Mouse (Mus musculus) thymus, postnatal 14 days (tissue): ENCODE measurements around the gene Kif13a.
A peak's percentile ranks its signal among the peaks of the same experiment; 100 is the strongest.

Experiments
- DNase-seq: peaks from one replicate; pipeline ENCODE4 v3.0.0; 2021

Gene Kif13a

GRCm38 (mm10) chr13:46929719-46930658, at the start of gene Kif13a:
Kif13a (minus strand) TSS chr13:46929867.
- peak; percentile 66 for DNase-seq

GRCm38 (mm10) chr13:46976532-46976931, 46.9 kb upstream of the Kif13a start:
- DNase-seq: no peak

DNA sequence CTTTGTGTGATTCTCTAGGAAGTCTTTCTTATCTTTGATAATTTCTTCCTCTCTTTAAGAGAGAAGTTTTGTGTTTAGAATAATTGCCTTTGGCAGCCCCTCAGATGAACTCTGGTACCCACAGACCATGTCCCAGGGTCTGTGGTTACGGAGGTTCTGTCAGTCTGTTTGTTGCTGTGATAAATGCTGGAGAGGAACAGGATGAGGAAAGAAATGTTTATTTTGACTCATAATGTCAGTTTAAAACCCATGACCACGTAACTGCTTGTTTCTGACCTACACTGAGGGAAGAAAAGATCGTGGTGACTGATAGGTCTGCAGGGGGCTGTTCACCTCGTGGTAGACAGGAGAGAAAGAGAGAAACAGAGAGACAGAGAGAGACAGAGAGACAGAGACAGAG, 46.3 kb upstream of the Kif13a start:
- DNase-seq: no peak

GRCm38 (mm10) chr13:46975031-46975551, 45.4 kb upstream of the Kif13a start:
- DNase-seq: no peak

DNA sequence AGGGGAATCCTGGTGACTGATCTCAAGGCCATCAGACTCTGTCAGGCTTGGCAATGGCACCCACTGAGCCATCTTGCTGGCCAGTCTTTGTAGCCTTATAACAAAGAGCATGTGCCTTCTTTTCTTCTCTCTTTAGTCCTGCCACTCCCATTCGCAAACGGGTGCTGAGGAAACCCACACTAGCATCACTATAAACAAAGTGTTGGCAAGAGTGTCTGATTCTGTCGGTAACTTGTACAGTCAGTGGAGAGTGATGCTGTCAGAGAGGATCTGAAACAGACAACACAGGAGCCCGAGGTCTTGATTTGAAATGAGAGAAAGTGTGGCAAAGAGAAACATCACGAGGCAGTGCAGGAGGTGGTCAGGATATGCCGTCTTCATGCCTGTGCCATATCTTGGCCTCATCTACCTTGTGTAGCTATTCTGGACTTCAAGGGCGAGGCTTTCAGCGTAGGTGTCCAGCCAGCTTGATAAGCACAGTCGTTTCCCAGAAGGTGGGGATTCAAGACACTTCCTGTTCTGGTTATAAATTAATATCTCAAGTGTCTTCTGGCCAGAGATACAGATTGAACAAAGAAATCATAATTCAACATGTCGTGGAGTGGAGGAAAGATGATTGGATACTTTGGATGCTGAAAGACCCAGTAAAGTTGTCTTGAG, 40.7 kb upstream of the Kif13a start:
- DNase-seq: no peak

GRCm38 (mm10) chr13:46968626-46969025, 39.0 kb upstream of the Kif13a start:
- no peak for DNase-seq

- DNase-seq: no peak
These were observed 37.6 kb upstream of the Kif13a start for GRCm38 (mm10) chr13:46967308-46967707.

- no peak for DNase-seq
These were observed 31.3 kb upstream of the Kif13a start for GRCm38 (mm10) chr13:46960878-46961474.

DNA sequence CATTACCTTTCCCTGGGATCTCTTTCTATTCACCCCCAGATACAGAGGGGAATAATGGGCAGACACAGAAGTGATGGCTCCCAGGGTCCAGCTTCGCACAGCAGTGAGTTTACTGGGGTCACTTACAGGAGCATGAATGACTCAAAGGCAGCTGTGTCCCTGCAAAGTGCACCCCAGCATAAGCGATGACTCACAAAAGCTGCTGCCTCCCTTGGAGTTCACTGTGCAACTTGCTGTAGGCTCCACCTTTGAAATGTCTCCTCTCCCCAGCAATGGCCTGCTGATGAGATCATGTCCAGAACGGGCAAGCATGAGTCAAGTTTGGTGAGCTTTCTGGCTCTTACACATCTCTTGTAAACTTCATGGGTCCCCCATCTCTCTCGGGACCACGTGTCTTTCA, 29.5 kb upstream of the Kif13a start:
- DNase-seq: no peak

- DNase-seq: no peak
These were observed 21.5 kb upstream of the Kif13a start for GRCm38 (mm10) chr13:46951212-46951611.

DNA sequence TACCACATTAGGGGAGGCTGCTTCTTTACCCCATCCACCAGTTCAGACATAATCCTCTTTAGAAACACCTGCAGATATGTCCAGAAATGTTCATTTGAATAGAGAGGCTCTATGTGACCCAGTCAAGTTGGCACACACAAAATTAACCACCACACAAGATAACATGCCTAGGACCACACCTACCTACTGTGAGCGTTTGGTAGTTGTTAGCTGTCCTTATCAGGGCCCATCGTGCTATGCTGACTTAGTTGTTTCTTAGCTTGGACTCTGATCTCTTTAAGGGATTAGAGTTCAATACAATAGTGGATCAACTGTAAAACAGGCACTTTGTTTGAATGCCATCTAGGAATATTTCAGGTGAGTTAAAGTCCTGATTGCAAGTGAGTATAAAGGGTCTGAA, 20.1 kb upstream of the Kif13a start:
- DNase-seq: no peak

DNA sequence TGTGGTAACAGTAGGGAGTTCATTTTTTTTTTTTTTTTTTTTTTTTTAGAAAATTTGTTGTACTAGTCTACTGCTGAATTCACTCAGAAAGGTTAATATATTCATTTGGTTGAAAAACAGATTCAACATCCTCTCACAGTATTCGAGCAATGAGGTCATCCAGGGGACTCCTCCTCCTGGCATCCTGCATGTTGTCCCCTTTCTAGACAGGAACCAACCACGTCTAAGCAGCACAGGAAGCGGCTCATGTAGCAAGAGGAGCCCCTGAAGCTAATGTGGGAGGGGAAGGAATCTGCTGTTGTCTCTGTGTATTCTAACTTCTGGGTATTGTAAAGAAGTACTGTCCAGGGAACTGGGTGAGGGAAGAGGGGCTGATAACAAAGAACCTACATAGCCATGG, 18.4 kb upstream of the Kif13a start:
- DNase-seq: peak; percentile 7

DNA sequence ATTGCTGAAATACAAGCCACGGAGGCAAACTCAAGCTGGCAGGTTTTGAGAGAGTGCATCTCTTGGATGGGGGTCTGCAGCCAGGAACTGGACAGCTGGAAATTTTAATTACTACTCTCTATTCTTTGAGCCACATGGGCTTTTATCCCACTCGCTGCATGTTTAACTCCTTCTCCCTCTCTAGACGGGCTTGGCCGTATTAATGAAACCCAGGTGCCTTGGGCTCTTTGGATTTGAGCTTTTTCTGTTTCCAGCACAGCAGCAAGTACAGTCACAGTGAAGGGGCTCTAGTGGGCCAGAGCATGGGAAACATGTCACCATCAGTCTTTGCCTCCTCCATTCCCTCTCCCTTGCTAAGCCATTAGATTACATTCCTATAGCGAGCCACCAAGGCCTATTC, 16.4 kb upstream of the Kif13a start:
- no peak for DNase-seq

DNA sequence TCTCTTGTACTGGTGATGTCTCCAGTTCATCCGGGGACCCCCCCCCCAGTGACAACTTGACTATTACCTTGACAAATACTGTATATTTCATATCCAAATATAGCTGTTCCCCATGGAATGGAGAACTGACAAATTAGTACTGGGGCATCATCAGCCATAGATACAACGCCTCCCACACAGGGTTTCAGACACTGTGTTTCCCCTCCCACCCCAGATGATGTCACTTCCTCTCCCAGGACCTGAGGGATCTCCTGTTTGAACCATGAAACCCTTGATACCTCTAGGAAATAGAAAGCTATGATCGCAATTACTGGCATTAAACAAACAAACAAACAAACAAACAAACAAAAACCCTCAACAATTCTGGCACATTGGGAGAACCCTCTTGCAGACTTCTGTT, 15.6 kb upstream of the Kif13a start:
- DNase-seq: no peak

DNA sequence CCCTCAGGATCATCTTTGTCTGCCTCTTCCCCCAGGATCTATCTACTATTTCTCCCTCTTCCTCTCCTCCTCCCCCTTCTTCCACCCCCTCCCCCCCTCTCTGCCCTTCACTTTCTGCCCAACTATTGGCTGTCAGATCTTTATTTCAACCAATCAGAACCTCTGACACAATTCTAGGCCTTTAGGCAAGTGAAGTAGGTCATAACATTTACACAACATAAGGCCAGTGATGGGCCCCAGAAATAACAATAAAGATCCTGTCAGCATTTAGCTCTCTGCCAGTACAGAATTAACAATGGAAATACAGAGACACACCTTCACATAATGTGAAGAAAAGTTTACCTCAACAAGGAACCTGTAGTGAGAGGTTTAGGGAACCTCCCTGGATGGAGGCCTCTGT, 13.6 kb upstream of the Kif13a start:
- DNase-seq: no peak

GRCm38 (mm10) chr13:46934116-46934515, 4.4 kb upstream of the Kif13a start:
- no peak for DNase-seq

DNA sequence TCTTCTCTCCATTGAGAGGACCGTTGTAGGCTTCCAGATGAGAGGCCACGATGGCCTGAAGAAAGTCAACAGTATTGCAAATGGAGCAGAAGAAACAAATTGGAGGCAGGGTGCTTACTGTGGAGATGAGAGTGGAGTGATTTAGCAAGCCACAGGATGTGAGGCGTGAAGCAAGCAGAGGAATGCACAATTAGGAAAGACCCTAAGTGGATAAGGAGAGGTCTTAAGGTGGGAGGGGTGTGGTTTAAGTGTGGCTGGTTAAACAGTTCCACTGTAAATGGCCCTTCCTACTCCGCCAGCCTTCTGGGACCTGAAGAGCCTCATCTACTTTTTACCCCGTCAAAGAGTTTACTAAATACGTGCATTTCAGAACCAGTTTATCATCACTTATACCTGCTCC, 3.2 kb upstream of the Kif13a start:
- no peak for DNase-seq

GRCm38 (mm10) chr13:46932049-46932448, 2.4 kb upstream of the Kif13a start:
- no peak for DNase-seq

- DNase-seq: peak; percentile 55
These were observed 986 bp upstream of the Kif13a start for GRCm38 (mm10) chr13:46930659-46931046.

GRCm38 (mm10) chr13:46928961-46929691, 541 bp downstream of the Kif13a start:
- peak; percentile 32 for DNase-seq

GRCm38 (mm10) chr13:46928404-46928803, 1.3 kb downstream of the Kif13a start:
- no peak for DNase-seq

- DNase-seq: no peak
These were observed 4.0 kb downstream of the Kif13a start for GRCm38 (mm10) chr13:46925671-46926070.

DNA sequence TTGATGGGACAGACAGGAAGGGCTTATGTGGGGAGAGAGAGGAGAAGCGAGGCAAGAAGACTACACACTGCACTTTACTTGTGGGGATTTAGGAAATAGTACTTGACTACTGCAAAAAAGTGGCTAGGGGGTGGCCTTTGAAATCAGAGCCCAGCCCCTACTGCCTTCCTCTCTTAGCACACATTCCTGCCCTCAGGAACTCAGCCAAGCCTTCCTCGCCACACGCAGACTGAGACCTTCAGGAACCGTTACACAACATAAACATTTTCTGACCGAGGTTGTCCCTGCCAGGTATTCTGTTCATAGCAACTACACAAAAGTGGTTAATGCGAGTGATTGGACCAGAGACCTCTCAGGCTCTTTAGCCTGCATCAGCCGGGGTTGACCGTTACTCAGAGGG, 8.1 kb downstream of the Kif13a start:
- DNase-seq: no peak
